Mouse (Mus musculus) cerebellum, postnatal 4 days (tissue): Measurements from ENCODE around the gene Eif4b.
"Not testable (repeated sequence)": the region's sequence is repeated elsewhere in the genome, so short reads cannot be mapped to it uniquely, and the experiment has no call there.

ENCODE experiments used
- DNase-seq, 2 experiments: peaks; one replicate each; pipeline ENCODE4 v3.0.0; 2022; ENCODE audit warnings: low spot score in 2 of 2, mixed read lengths in 1 of 2

Gene Eif4b

DNA sequence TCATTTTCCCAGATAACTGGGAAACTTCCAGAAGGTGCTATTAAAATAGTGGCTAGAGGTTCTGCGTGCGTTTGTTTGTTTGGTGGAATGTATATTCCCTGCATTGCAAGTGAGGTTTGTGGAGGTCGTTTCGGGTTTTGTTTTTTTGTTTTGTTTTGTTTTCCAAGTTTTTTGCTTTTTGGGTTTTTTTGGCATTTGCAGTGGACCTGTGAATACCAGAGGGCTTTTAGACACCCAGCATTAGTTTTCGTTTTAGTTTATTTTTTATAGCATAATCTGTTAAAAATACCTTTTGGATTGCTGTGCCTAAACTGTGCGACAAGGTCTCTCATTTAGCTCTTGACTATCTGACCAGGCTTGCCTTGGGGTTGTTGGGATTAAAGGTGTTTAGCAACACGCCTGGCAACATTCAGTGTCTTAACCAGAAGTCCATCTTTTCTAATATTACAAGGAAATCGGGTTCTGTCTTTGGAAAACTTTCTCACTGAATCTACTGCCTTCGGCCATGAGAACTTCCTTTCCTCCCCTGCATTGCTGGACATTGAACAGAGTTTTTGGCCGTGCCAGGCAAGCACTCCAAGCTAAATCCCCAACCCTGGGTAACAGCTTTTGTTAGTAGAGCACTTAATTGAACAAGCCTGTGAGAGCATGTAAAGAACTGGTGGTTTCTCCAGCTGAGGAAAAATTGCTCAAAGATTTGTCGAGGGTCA is 1.5 kb downstream of the Eif4b start:
- DNase-seq: no peak

DNA sequence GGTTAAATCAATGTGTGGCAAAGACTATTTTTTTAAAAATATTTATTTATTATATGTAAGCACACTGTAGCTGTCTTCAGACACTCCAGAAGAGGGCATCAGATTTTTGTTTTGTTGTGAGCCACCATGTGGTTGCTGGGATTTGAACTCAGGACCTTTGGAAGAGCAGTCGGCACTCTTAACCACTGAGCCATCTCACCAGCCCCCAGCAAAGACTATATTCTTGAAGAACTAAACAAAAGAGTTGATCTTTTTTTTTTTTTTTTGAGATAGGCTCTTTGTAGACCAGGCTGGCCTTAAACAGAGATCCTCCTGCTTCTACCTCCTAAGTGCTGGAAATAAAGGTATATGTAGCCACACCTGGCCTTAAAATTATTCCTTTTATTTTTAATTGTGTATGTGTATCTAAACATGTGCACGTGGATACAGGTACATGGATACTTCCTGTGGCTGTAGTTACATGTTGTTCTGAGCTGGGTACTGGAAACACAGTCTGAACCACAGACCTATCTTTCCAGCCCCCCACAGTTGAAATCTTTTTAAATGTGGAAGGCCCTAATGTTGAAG is 3.6 kb downstream of the Eif4b start:
- no peak for DNase-seq

DNA sequence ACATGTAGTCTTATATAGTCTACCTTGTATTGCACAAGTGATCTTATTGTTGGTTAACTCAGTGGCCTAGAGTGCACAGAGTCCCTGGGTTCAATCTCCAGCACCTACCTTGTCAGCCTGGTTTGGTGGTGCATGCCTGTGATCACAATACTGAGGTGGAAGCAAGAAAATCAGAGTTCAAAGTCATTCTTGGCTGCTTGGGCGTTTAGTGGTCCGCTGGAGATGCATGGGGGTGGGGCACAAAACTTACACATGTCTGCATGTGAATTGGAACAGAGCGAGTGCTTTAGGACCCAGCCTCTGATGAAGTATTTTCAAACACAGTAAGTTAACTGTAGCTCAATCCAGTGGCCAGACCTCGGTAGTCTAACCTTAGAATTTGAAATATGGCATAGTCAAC is 5.6 kb downstream of the Eif4b start:
- DNase-seq: no peak

DNA sequence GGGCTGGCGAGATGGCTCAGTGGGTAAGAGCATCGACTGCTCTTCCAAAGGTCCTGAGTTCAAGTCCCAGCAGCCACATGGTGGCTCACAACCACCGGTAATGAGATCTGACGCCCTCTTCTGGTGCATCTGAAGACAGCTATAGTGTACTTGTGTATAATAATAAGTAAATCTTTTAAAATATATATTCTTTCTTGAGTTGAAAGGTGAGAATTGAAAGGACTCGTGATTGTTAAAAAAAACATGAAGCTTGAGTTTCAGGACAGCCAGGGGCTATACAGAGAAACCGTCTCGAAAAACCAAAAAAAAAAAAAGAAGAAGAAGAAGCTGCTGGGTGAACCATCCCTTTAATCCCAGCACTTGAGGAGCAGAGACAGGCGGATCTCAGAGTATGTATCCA is 6.4 kb downstream of the Eif4b start:
- DNase-seq: not testable (repeated sequence)

DNA sequence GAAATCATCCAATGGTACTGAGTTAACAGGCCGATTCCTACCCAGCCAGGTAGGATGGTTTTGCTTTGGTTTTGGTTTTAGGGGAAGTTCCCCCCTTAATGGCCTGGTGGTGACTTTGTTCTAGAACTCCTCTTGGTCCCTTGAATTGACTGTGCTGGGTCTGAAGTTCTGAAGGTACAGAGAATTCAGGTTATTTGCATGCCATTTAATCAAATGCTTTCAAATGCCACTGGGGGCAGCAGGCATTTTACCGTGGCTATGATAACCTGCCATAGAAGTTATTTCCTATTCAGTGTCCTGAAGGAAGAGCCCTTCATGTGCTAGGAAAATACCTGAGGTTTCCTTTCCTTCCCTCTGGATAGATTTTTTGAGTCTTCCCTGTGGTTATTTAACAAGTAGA is 6.9 kb downstream of the Eif4b start:
- DNase-seq: no peak

DNA sequence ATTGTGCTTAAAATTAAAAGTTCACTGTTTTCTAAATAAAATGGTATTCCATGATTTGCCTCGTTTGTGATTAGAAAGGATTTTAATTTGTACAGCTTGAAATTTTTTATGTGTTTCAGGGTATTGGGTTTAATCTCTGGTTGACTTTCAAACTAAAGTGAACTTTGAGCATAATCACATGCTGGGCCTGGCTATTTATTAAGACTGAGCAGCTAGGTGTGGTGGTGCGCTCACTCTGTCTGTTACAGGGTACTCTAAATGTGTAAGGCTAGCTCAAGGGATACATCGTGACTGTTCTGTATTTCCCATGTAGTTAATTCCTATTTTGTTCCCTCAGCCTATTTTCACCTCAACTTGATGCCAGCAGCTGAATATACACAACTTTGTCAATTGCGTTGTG is 8.6 kb downstream of the Eif4b start:
- DNase-seq: no peak

DNA sequence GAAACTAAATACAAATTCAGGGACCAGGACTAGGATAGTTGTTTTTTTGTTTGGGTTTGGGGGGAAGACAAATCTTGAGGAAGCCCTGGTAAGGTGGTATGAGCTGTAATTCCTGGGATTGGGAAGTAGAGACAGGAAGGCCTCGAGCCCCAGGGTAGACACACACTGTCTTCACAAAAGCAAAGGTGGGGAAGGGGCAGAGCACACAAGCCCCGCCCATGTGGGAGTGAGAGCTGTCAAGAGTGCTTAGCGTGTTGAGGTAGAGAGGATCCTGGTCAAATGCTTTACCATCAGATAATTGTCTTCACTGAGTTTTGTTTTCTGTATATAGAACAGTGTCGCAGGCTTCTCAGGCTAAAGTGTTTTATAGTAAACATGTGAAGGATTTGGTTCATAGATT is 9.5 kb downstream of the Eif4b start:
- no peak for DNase-seq

DNA sequence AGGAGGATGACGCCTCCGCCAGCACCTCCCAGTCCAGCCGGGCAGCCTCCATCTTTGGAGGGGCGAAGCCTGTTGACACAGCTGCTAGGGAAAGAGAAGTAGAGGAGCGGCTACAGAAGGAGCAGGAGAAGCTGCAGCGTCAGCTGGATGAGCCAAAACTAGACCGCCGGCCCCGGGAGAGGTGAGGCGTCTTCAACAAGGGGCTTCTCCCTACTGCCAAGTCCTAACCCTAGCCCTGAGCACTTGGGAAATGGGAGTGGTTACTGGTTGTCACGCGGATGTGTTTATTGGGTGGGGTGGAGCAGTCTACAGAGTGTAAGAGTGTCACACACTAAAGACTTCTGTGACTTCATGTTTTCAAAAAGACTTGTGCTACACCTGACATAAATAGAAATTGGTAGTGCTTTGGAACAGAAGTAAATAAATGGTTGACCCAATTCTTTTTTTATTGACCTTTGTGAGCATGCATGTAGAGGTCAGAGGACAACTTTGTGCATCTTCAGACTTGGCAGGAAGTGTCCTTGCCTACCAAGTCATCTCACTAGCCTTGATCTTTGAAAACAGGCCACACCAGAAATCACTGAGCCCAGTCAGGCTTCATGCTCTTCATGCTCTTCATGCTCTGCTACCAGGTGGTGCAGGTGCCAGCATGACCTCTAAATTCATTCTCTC is 16.5 kb downstream of the Eif4b start:
- no peak for DNase-seq

DNA sequence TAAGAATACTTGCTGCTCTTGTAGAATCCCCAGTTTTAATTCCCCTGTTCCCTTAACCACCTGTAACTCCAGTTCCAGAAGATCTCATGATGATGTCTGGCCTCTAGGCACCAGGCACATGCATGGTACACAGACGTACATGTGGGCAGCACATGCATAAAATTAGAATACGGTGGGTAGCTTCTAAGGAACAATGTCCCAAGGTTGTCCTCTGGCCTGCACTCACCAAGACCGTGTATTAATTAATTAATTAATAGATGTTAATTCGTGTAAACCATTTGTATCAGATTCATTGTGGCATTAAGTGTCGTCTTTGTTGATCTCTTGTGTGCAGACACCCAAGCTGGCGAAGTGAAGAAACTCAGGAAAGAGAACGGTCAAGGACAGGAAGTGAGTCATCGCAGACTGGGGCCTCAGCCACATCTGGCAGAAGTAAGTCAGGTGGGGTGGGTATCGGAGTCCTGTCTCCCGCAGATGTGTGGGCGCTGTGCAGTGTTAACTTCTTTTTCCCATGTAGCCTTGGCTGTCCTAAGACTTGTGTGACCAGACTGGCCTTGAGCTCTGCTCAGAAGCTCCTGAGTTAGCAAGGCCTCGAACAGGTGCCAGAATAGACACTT is 17.6 kb downstream of the Eif4b start:
- DNase-seq: no peak

DNA sequence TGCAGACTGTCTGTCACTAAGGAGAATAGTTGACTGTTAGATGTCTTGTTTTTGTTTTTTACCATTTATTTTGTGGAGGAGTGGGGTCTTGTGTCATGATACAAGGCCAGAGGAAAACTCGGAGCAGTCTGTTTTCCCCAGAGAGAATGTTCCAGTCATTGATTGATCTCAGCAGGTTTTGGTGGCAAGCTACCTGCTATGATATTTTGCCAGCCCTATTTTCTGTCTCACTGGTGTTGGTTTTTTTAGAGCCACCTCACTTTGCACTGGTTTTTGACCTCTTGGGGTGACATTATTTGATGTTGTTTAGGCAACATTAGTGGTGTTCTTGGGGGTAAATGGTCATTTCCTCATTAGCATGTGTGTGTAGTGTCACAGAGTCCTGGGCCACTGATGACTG is 18.1 kb downstream of the Eif4b start:
- DNase-seq: no peak

DNA sequence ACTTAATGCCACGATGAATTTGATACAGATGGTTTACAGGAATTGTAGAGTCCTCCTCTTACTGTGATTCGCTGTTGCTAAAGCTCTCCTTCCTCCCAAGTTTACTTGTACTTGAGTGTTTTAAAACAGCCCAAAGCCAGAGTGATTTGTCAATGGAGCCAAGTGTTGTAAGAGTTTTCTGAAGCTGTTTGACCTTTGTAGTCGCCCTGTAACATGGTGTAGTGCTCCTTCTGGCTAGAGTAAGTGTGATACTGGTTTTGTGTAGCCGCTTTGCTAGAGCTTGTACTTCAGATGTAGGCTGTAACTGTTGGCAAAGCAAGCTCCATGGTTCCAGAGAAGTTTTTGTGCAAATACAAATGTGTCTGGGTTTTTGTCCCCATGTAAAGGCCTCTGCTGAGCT is 18.6 kb downstream of the Eif4b start:
- DNase-seq: no peak

DNA sequence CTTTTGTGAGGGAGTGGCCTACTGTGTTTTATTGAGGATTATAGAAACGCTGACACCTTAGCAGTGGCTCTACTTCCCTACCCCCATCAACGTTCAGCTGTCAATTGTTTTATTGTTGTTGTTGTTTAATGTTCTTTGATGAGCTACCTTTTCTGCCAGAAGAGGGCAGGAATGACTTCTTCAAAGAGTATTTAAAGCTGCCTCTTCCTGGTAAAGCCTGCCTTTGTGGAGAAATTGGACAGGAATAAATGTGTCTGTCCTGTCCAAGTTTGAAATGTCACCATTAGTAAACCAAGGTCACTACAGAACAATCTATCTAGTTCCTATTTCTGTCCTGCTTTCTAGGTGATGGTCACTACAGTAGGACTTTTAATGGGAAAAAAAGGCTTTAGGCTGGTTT is 20.6 kb downstream of the Eif4b start:
- DNase-seq: no peak

DNA sequence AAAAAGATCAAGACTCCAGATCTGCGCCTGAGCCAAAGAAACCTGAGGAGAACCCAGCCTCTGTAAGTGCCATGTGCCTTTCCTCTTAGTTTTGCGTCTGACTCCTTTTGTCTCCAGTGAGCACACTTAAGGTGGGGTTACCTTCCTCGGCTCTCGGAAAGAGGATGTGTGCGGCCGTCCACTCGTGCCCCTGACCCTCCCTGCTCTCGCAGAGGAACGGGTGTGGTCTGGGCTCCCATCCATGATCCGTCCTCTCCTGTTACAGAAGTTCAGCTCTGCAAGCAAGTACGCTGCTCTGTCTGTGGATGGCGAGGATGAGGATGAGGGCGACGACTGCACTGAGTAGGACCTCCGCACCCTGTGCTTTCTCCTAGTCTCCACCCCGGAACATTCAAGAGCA is 21.4 kb downstream of the Eif4b start:
- DNase-seq: no peak

DNA sequence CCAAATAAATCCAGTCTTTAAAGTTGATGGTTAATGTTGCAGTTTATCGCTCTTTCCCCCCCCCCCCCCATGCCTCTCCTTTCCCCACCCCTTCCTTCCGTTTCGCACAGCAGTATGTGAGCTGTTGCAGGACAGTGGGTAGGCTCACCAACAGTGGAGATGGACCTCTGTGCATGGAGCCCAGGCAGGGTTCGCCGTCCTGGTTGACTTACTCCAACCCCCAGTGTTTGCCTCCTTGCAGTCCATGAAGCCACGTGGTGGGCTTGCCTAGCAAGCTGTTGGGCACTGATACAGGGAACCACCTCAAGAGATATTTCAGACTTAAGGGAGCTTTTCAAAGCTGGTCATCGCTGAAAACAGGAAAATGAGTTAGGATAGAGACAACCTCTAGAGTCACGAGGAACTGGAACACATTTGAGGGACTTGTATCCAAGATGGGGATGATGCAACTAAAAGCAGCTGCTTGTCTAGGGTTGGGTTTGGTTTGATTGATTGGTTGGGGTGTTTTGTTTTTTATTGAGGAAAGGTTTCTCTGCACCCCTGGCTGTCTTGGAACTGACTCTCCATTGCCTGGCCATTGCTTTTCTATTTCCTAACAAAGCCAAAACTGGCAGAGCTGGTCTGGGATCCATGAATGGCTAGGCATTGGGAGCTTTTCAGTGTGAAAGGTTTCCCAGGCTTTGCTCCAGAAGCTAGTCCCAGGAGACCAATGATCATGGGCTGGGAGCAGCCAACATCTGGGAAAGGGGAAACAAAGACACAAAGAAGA is 23.8 kb downstream of the Eif4b start:
- no peak for DNase-seq

DNA sequence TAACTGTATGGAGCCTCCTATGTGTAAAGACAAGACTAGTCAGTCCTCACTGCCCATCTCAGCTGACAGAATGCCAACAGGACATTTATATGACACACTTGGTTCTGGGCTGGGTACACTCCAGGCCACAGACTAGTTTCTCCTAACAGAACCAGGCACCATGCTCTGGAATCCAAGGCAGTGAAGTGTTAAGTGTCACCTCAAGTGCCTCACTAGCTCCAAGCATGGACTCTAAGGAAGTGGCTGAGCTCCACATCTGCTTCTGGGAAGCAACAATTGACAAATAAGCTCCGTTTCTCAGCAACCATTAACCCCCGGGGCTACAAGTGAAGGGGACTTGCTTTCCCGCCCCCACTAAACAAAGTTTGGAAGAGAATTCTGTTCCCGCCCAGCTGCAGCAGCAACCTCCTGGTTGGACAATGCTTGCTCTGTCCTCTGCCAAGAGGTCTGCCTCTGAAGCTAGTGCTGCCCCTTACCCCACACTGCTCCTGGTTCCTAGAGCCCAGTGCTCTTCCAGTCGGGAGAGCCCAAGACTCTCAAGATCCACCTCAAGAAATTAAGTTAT is 24.5 kb downstream of the Eif4b start:
- no peak for DNase-seq

DNA sequence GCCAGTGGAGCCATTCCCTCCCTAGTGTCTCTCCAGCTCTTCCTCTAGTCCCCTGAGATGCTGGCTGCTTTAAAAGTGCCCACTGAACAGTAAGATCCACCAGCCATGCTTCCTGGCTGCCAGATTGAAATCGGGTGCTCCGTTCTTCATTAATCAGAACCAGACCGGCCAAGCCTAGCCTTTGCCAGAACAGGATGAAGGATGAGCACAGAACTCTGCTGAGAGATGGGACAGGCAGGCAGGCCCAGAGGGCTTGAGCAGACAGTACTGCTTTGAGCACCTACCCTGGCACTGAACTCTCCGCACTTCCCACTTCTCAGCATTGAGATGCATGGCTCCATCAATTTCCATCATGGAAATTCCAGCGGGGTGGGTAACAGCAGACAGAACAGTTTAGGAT is 25.7 kb downstream of the Eif4b start:
- no peak for DNase-seq

DNA sequence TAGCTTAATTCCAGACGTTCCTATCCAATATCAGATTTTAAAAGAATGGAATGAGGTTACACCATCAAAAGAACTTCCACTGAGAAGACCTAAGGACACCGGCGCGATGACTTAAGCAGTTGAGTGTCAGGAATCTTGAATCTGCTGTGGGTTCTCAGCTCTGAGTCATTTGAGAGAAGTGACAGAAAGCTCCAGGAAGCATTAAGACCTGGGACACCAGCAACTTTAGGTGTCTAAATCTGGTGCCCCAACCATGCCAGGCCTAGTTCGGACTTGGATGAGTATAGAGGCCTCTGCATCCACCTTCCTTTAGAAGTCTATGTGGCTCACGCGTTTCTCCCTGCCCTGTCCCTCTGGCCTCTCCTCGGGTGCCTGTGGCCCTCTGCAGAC is 26.2 kb downstream of the Eif4b start:
- no peak for DNase-seq

DNA sequence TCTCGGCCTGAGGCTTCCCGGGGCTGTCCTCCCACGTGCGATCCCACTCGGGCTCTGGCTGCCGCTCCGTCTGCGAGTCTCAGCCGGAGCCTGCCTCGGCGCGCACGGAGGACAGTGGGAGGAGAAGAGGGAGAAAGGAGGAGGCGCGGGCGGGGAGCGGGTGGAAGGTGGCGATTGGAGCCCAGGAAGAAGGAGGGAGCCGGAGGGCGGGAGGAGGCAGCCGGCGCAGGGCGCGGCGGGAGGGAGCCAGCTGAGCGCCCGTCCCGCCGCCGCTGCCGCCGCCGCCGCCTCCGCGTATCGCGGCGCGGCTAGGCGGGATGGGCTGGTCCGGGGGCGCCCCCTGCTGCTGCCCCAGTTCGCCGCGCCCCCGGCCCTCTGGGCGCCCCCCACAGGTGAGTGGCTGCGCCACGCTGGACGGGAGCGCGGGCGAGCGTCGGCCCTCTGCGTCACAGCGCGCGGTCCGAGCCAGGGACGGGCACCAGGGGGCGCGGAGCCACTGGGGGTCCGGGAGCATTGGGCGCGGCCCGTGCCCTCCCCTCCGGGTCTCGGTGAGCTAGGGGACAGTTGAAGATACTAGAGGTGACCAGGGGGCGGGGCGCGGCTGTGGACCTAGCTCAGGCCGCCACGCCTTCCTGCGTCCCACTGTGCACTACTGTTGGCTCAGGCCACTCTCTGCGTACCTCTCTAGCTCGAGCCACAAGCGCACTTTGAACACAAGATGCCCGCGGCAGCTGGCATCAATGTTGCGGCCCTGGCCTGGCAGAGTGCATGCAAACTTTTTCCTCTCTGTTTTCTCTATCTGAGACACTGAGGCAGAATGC is 26.8 kb downstream of the Eif4b start, which contains the start of gene Tns2:
Gene Tns2, plus strand, starts transcription at position 253 of the 821 bp plus-strand sequence.
- peak in 1 of 2 experiments; percentile 64 for DNase-seq

DNA sequence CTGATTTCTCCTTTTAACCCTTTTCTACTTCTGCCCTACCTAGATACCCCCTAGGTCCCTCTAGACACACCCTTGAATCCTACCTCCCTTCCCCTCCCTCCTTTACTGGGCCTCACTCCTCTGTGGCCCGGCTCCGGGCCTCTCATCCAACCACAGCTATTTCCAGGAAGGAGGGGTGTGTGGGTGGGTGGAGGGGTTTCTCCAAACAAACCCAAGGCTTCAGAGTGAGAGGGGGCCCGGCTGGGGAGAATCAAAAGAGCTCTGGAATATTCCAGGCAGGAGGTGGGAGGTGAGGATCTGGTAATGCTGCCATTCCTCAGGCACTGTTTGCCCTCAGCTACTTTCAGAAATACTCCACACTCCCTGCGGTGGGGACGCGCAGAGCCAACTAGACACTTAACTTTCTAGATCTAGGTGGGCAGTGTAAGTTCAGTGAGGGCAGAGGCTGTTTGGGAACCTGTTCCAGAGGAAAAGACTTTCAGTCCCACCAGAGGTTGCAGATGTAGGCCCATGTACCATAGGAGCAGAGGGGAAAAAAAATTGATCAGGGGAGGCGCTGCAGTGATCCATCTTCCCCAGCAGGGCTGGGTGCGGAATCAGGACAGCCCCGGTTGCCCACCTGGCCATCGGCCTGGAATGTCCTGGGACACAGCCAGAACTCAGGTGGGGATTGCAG is 27.6 kb downstream of the Eif4b start:
- no peak for DNase-seq
